Mouse (Mus musculus) kidney, adult 2 months (tissue): ENCODE results near the gene Tuba1c.

ENCODE experiments used
- CTCF ChIP-seq: fragments of 200-500 bp; conservative IDR thresholded peaks from 2 replicates; pipeline ENCODE4 v1.5.1; 2011; ENCODE audit warnings: low read depth, mild to moderate bottlenecking, control low read depth, low read length, moderate library complexity, mixed read lengths; ENCODE audit not compliant: insufficient read depth, insufficient read length
- POLR2A ChIP-seq: fragments of 200-500 bp; IDR thresholded peaks from one replicate; pipeline ENCODE4 v1.6.1; 2011; ENCODE audit warnings: low read depth, low read length, control low read depth

- TF ChIP-seq CTCF (no peak), POLR2A (no peak)
These were observed 25.8 kb downstream of the Tuba1c start for GRCm38 (mm10) chr15:99055511-99055961.
